Mouse (Mus musculus) stomach, embryonic 14.5 days (tissue): Measurements from ENCODE around the gene Capn5. TPM values are rescaled to one million over a fixed set of nuclear protein-coding genes. Genes with fewer than 3 reads are reported as not detected.

Source experiments
- ATAC-seq: fragments of 200-750 bp; cut with Nextera tagmentation; 2 replicates; pipeline ENCODE4 v1.8.0; 2017; ENCODE audit warnings: low read depth, moderate TSS enrichment; ENCODE audit not compliant: insufficient number of reproducible peaks, insufficient read depth, low FRiP score
- H3K27ac ChIP-seq: fragments of 300-500 bp; sonication (generic); 2 replicates; pipeline ENCODE4 v1.5.1; 2014; ENCODE audit warnings: mild to moderate bottlenecking, low read length, moderate library complexity, mixed read lengths
- H3K27me3 ChIP-seq: fragments of 300-500 bp; sonication (generic); 2 replicates; pipeline ENCODE4 v1.6.1; 2014; ENCODE audit warnings: low read length, control low read depth, mixed read lengths; ENCODE audit not compliant: control insufficient read depth, insufficient read depth
- H3K36me3 ChIP-seq: fragments of 300-500 bp; sonication (generic); 2 replicates; pipeline ENCODE4 v1.6.1; 2014; ENCODE audit warnings: mild to moderate bottlenecking, control low read depth, low read length, moderate library complexity, mixed read lengths; ENCODE audit not compliant: control insufficient read depth, insufficient read depth
- H3K4me1 ChIP-seq: fragments of 300-500 bp; sonication (generic); 2 replicates; pipeline ENCODE4 v1.6.1; 2014; ENCODE audit warnings: low read length, control low read depth, mixed read lengths; ENCODE audit not compliant: control insufficient read depth, insufficient read depth
- H3K4me2 ChIP-seq: fragments of 300-500 bp; sonication (generic); replicated peaks from 2 replicates; pipeline ENCODE4 v1.6.1; 2014; ENCODE audit warnings: low read depth, low read length, control low read depth
- H3K4me3 ChIP-seq: fragments of 300-500 bp; sonication (generic); 2 replicates; pipeline ENCODE4 v1.5.1; 2014; ENCODE audit warnings: low read depth, low read length, control low read depth
- H3K9ac ChIP-seq: fragments of 300-500 bp; sonication (generic); replicated peaks from 2 replicates; pipeline ENCODE4 v1.6.1; 2014; ENCODE audit warnings: low read depth, mild to moderate bottlenecking, control low read depth, low read length, moderate library complexity, mixed read lengths
- H3K9me3 ChIP-seq: fragments of 300-500 bp; sonication (generic); 2 replicates; pipeline ENCODE4 v1.6.1; 2016; ENCODE audit warnings: low read depth, low read length, control low read depth; ENCODE audit not compliant: control insufficient read depth
- WGBS: fragments of 180-500 bp; shearing (Covaris S2); extraction: QIAGEN DNeasy Blood & Tissue Kit; methylation state at CpG from one replicate; pipeline ENCODE4 v1.1.7; 2014; 5-methylcytosine and 5-hydroxymethylcytosine counted together
- polyA plus RNA-seq: library from polyadenylated mRNA; unstranded; fragments of >200 nt; fragmentation: Nextera tagmentation; extraction: Ambion mirVana; gene quantifications from 2 replicates; pipeline ENCODE4 v1.2.1, GENCODE M21; 2014

The Capn5 gene
- polyA plus RNA-seq, 1 experiment from 2014 or later = 5.9 TPM

- no peak for ATAC-seq
- H3K27ac ChIP-seq = peak overlapping the region; percentile 67; the same call in 1 of the 2 replicates
- 54% methylated on average over 5 of the region's 5 CpGs for WGBS
- peaks cover 45% of the 10 kb centered on the region for H3K4me1 ChIP-seq
- H3K36me3 ChIP-seq = no peaks in the 10 kb centered on the region
- no peak overlapping the region for H3K4me3 ChIP-seq
- no peaks in the 10 kb centered on the region for H3K27me3 ChIP-seq
- no peaks in the 10 kb centered on the region for H3K9me3 ChIP-seq
- no peak overlapping the region for H3K4me2 ChIP-seq
- H3K9ac ChIP-seq = no peak overlapping the region
Measured at GRCm38 (mm10) chr7:98157636-98158332, 20.3 kb downstream of the Capn5 start.

DNA sequence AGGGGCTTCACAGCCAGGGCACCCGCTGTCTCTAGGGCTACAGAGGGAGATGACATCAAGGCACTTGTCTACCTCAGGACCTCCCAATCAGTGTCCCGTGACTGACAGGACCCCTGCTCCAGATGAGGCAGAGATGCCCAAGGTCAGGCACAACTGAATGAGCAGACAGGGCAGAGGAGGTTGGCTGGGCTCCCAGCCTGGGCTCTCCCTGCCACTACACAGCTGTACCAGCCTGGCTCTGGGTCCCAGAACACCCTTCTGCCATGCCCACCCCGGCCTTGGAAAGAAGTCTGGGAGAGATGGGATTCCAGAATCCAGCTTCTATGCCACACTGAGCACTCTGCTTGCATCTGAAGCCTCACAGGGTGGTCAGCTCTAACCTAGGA lies 21.8 kb downstream of the Capn5 start:
- Histone ChIP-seq H3K4me2 (no peak overlapping the region), H3K4me3 (no peak overlapping the region), H3K36me3 (no peaks in the 10 kb centered on the region), H3K27ac (no peak overlapping the region), H3K4me1 (peaks cover 45% of the 10 kb centered on the region), H3K27me3 (no peaks in the 10 kb centered on the region), H3K9me3 (no peaks in the 10 kb centered on the region), H3K9ac (no peak overlapping the region)
- ATAC-seq = no peak
- WGBS = 64% methylated on average over 3 of the region's 3 CpGs

GRCm38 (mm10) chr7:98155546-98156279 lies 22.4 kb downstream of the Capn5 start:
- ATAC-seq = no peak
- Histone ChIP-seq H3K9ac (no peak overlapping the region), H3K4me1 (peaks cover 40% of the 10 kb centered on the region), H3K27me3 (no peaks in the 10 kb centered on the region), H3K4me3 (no peak overlapping the region), H3K27ac (no peak overlapping the region), H3K36me3 (no peaks in the 10 kb centered on the region), H3K9me3 (no peaks in the 10 kb centered on the region), H3K4me2 (no peak overlapping the region)
- 30% methylated on average over 7 of the region's 8 CpGs for WGBS

GRCm38 (mm10) chr7:98153892-98154291 lies 24.2 kb downstream of the Capn5 start:
- no peaks in the 10 kb centered on the region for H3K27me3 ChIP-seq
- H3K27ac ChIP-seq = no peak overlapping the region
- H3K9me3 ChIP-seq = no peaks in the 10 kb centered on the region
- H3K9ac ChIP-seq = no peak overlapping the region
- WGBS = 78% methylated on average over 5 of the region's 5 CpGs
- peaks cover 22% of the 10 kb centered on the region for H3K4me1 ChIP-seq
- H3K4me2 ChIP-seq = no peak overlapping the region
- ATAC-seq = no peak
- H3K4me3 ChIP-seq = no peak overlapping the region
- H3K36me3 ChIP-seq = no peaks in the 10 kb centered on the region

GRCm38 (mm10) chr7:98153345-98153744 lies 24.7 kb downstream of the Capn5 start:
- ATAC-seq = no peak
- WGBS = 51% methylated on average over 3 of the region's 3 CpGs
- Histone ChIP-seq H3K9ac (no peak overlapping the region), H3K4me2 (no peak overlapping the region), H3K4me1 (peaks cover 18% of the 10 kb centered on the region; the same call in 1 of the 2 replicates), H3K4me3 (no peak overlapping the region), H3K27ac (no peak overlapping the region), H3K9me3 (no peaks in the 10 kb centered on the region), H3K36me3 (no peaks in the 10 kb centered on the region), H3K27me3 (no peaks in the 10 kb centered on the region)

GRCm38 (mm10) chr7:98152400-98152799 lies 25.7 kb downstream of the Capn5 start:
- H3K9ac ChIP-seq = no peak overlapping the region
- H3K4me2 ChIP-seq = no peak overlapping the region
- H3K4me3 ChIP-seq = no peak overlapping the region
- H3K36me3 ChIP-seq = no peaks in the 10 kb centered on the region
- H3K9me3 ChIP-seq = no peaks in the 10 kb centered on the region
- WGBS = 66% methylated on average over 8 of the region's 8 CpGs
- no peak overlapping the region for H3K27ac ChIP-seq
- H3K4me1 ChIP-seq = peaks cover 9% of the 10 kb centered on the region; the same call in 1 of the 2 replicates
- H3K27me3 ChIP-seq = no peaks in the 10 kb centered on the region
- no peak for ATAC-seq

DNA sequence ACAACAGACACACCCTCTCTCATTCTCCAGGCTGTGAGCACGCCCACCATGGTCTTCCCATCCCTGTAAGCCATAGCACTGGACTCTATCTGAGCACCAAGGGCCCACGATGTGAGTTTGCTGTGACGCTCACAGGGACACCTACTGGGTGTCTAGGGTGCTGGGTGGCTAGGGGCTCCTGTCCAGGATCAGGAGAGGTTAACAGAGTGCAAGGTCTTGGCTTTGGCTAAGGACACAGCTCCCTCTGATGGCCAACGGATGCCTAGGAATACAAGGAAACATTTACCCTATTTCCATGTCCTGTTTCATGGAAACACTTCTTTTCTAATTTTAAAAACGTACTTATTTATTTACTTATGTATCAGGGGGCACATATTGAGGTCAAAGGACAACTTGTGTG lies 27.5 kb downstream of the Capn5 start:
- no peak overlapping the region for H3K4me3 ChIP-seq
- no peaks in the 10 kb centered on the region for H3K36me3 ChIP-seq
- no peaks in the 10 kb centered on the region for H3K27me3 ChIP-seq
- 47% methylated on average over 5 of the region's 5 CpGs for WGBS
- ATAC-seq = no peak
- 0 out of 2 replicates have a peak, but pooled peaks cover 5% of the 10 kb centered on the region for H3K4me1 ChIP-seq
- no peak overlapping the region for H3K27ac ChIP-seq
- no peaks in the 10 kb centered on the region for H3K9me3 ChIP-seq
- no peak overlapping the region for H3K9ac ChIP-seq
- no peak overlapping the region for H3K4me2 ChIP-seq

- Histone ChIP-seq H3K4me1 (0 out of 2 replicates have a peak, but pooled peaks cover 2% of the 10 kb centered on the region), H3K4me2 (no peak overlapping the region)
- ATAC-seq = no peak
Measured at GRCm38 (mm10) chr7:98149802-98150201, 28.3 kb downstream of the Capn5 start.

More at GRCm38 (mm10) chr7:98149802-98150201, 28.3 kb downstream of the Capn5 start:
- Histone ChIP-seq H3K27ac (no peak overlapping the region), H3K4me3 (no peak overlapping the region), H3K27me3 (no peaks in the 10 kb centered on the region), H3K9me3 (no peaks in the 10 kb centered on the region), H3K9ac (no peak overlapping the region), H3K36me3 (no peaks in the 10 kb centered on the region)
- 37% methylated on average over 3 of the region's 3 CpGs for WGBS
